Mouse (Mus musculus): ENCODE results near the gene Kcne2. TPM values are rescaled to one million over a fixed set of nuclear protein-coding genes. Genes with fewer than 3 reads are reported as not detected.

The Kcne2 gene
- polyA plus RNA-seq, 1 experiment from 2014 or later: 8.5 TPM

- H3K36me3 ChIP-seq (ENCODE audit: control insufficient read depth, insufficient read depth, low read length): no peaks in the 10 kb centered on the region
- H3K9me3 ChIP-seq (replicated peaks; ENCODE audit: control insufficient read depth, low read length, poor library complexity, severe bottlenecking): no peaks in the 10 kb centered on the region
- peaks cover 3% of the 10 kb centered on the region for H3K4me1 ChIP-seq (ENCODE audit: control insufficient read depth, insufficient read depth, low read length)
- no peak overlapping the region for H3K4me2 ChIP-seq (ENCODE audit: low read length)
- no peak for ATAC-seq
- no peaks in the 10 kb centered on the region for H3K27me3 ChIP-seq (ENCODE audit: control insufficient read depth, insufficient read depth, low read depth, low read length)
- H3K4me3 ChIP-seq (ENCODE audit: low read depth, low read length): no peak overlapping the region
- no peak overlapping the region for H3K27ac ChIP-seq (ENCODE audit: low read length)
- 66% methylated on average over 20 of the region's 20 CpGs for WGBS
- no peak overlapping the region for H3K9ac ChIP-seq (ENCODE audit: low read depth, low read length)
Measured at GRCm38 (mm10) chr16:92319353-92320109, 27.3 kb downstream of the Kcne2 start.

DNA sequence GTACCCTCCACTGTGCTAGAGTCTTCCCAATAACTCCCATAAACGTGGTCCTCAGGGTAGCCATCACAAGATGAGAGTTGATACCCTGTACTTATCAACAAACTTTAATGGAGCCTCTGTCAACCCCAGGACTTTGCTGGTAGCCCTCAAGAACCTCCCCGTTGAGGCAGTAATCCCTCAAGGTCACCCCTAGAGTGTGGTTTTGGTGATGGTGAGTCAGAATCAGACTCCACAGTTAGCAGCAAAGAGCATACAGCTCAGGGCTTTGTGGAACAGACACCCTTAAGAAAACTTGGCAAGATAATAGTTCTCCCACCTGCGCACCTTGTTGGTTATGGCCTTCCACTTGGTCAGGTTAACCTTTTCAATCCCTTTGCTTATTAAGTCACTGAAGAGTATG lies 28.2 kb downstream of the Kcne2 start:
- H3K9ac ChIP-seq (ENCODE audit: low read depth, low read length): no peak overlapping the region
- ATAC-seq: no peak
- no peak overlapping the region for H3K4me2 ChIP-seq (ENCODE audit: low read length)
- H3K27me3 ChIP-seq (ENCODE audit: control insufficient read depth, insufficient read depth, low read depth, low read length): no peaks in the 10 kb centered on the region
- no peak overlapping the region for H3K4me3 ChIP-seq (ENCODE audit: low read depth, low read length)
- 84% methylated on average over 3 of the region's 3 CpGs for WGBS
- no peaks in the 10 kb centered on the region for H3K36me3 ChIP-seq (ENCODE audit: control insufficient read depth, insufficient read depth, low read length)
- H3K9me3 ChIP-seq (replicated peaks; ENCODE audit: control insufficient read depth, low read length, poor library complexity, severe bottlenecking): no peaks in the 10 kb centered on the region
- peaks cover 3% of the 10 kb centered on the region for H3K4me1 ChIP-seq (ENCODE audit: control insufficient read depth, insufficient read depth, low read length)
- no peak overlapping the region for H3K27ac ChIP-seq (ENCODE audit: low read length)

DNA sequence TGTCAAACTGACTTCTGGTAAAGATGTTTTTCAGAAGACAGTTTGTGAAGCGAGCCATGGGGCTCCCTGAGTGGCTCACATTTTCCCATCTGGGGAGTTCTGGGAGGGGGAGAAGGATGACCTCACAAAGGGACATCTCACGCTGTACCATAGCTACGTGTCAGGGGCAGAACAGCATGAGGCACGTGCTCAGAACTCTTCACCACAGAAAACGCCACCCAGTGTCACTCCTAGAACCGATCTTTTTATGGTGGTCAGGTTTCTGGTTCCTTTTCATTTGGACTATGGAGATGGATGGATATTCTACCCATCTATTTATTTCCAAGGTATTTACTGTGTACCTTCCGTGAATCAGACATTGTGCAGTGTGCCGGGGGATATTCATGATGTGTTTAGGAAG lies 29.2 kb downstream of the Kcne2 start, which contains the start of gene Fam243:
TSS of gene Fam243 (minus strand) at position 101 of the 400 bp plus-strand sequence.
- 94% methylated on average over 8 of the region's 8 CpGs for WGBS
- H3K4me3 ChIP-seq (ENCODE audit: low read depth, low read length): no peak within 1 kb of the TSS
- H3K27ac ChIP-seq (ENCODE audit: low read length): no peak within 1 kb of the TSS
- peaks cover 3% of the 10 kb centered on the region for H3K4me1 ChIP-seq (ENCODE audit: control insufficient read depth, insufficient read depth, low read length)
- H3K9ac ChIP-seq (ENCODE audit: low read depth, low read length): no peak within 1 kb of the TSS
- H3K36me3 ChIP-seq (ENCODE audit: control insufficient read depth, insufficient read depth, low read length): no peaks in the 10 kb centered on the region
- no peaks in the 10 kb centered on the region for H3K9me3 ChIP-seq (replicated peaks; ENCODE audit: control insufficient read depth, low read length, poor library complexity, severe bottlenecking)
- ATAC-seq: no peak
- no peaks in the 10 kb centered on the region for H3K27me3 ChIP-seq (ENCODE audit: control insufficient read depth, insufficient read depth, low read depth, low read length)
- no peak within 1 kb of the TSS for H3K4me2 ChIP-seq (ENCODE audit: low read length)

GRCm38 (mm10) chr16:92324309-92325061 lies 32.3 kb downstream of the Kcne2 start:
- Histone ChIP-seq H3K27me3 (ENCODE audit: control insufficient read depth, insufficient read depth, low read depth, low read length) (no peaks in the 10 kb centered on the region), H3K4me2 (ENCODE audit: low read length) (no peak overlapping the region), H3K27ac (ENCODE audit: low read length) (no peak overlapping the region), H3K4me1 (ENCODE audit: control insufficient read depth, insufficient read depth, low read length) (peaks cover 3% of the 10 kb centered on the region), H3K9ac (ENCODE audit: low read depth, low read length) (no peak overlapping the region), H3K4me3 (ENCODE audit: low read depth, low read length) (no peak overlapping the region), H3K36me3 (ENCODE audit: control insufficient read depth, insufficient read depth, low read length) (no peaks in the 10 kb centered on the region), H3K9me3 (replicated peaks; ENCODE audit: control insufficient read depth, low read length, poor library complexity, severe bottlenecking) (no peaks in the 10 kb centered on the region)
- 21% methylated on average over 7 of the region's 7 CpGs for WGBS
- no peak for ATAC-seq

GRCm38 (mm10) chr16:92325062-92325406 lies 32.8 kb downstream of the Kcne2 start:
- no peak overlapping the region for H3K4me2 ChIP-seq (ENCODE audit: low read length)
- 17% methylated on average over 1 of the region's 1 CpGs for WGBS
- no peaks in the 10 kb centered on the region for H3K36me3 ChIP-seq (ENCODE audit: control insufficient read depth, insufficient read depth, low read length)
- H3K4me3 ChIP-seq (ENCODE audit: low read depth, low read length): no peak overlapping the region
- H3K27ac ChIP-seq (ENCODE audit: low read length): no peak overlapping the region
- peaks cover 3% of the 10 kb centered on the region for H3K4me1 ChIP-seq (ENCODE audit: control insufficient read depth, insufficient read depth, low read length)
- no peak overlapping the region for H3K9ac ChIP-seq (ENCODE audit: low read depth, low read length)
- no peak for ATAC-seq
- H3K9me3 ChIP-seq (replicated peaks; ENCODE audit: control insufficient read depth, low read length, poor library complexity, severe bottlenecking): no peaks in the 10 kb centered on the region
- no peaks in the 10 kb centered on the region for H3K27me3 ChIP-seq (ENCODE audit: control insufficient read depth, insufficient read depth, low read depth, low read length)

- Histone ChIP-seq H3K4me3 (ENCODE audit: low read depth, low read length) (no peak overlapping the region), H3K4me2 (ENCODE audit: low read length) (no peak overlapping the region), H3K4me1 (ENCODE audit: control insufficient read depth, insufficient read depth, low read length) (peaks cover 3% of the 10 kb centered on the region), H3K9me3 (replicated peaks; ENCODE audit: control insufficient read depth, low read length, poor library complexity, severe bottlenecking) (no peaks in the 10 kb centered on the region), H3K9ac (ENCODE audit: low read depth, low read length) (no peak overlapping the region), H3K27ac (ENCODE audit: low read length) (no peak overlapping the region), H3K36me3 (ENCODE audit: control insufficient read depth, insufficient read depth, low read length) (no peaks in the 10 kb centered on the region), H3K27me3 (ENCODE audit: control insufficient read depth, insufficient read depth, low read depth, low read length) (no peaks in the 10 kb centered on the region)
- ATAC-seq: no peak
- WGBS: 95% methylated on average over 10 of the region's 10 CpGs
Measured at GRCm38 (mm10) chr16:92327911-92328310, 35.7 kb downstream of the Kcne2 start.

DNA sequence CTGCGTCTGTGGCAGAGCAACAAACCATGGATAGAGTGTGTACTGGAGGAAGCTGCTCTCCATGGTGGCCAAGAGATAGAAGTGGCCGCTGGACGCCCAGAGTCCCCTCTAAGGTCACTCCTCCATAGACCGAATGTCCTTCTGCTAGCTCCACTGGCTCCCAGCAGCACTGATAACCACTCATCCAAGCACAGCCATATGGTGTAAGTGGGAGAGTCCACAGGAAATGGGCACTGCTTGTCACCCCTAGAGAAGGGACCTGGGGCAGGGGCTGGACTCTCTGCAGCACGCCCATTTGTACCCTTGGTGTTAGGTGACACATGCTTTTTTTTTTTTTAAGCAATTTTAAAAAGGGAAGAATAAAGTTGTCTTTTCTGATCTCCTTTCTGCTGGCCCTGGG lies 38.8 kb downstream of the Kcne2 start:
- H3K27ac ChIP-seq (ENCODE audit: low read length): no peak overlapping the region
- H3K27me3 ChIP-seq (ENCODE audit: control insufficient read depth, insufficient read depth, low read depth, low read length): no peaks in the 10 kb centered on the region
- WGBS: 78% methylated on average over 5 of the region's 5 CpGs
- no peaks in the 10 kb centered on the region for H3K9me3 ChIP-seq (replicated peaks; ENCODE audit: control insufficient read depth, low read length, poor library complexity, severe bottlenecking)
- no peak overlapping the region for H3K4me3 ChIP-seq (ENCODE audit: low read depth, low read length)
- H3K9ac ChIP-seq (ENCODE audit: low read depth, low read length): no peak overlapping the region
- ATAC-seq: no peak
- no peaks in the 10 kb centered on the region for H3K36me3 ChIP-seq (ENCODE audit: control insufficient read depth, insufficient read depth, low read length)
- no peak overlapping the region for H3K4me2 ChIP-seq (ENCODE audit: low read length)
- no peaks in the 10 kb centered on the region for H3K4me1 ChIP-seq (ENCODE audit: control insufficient read depth, insufficient read depth, low read length)

DNA sequence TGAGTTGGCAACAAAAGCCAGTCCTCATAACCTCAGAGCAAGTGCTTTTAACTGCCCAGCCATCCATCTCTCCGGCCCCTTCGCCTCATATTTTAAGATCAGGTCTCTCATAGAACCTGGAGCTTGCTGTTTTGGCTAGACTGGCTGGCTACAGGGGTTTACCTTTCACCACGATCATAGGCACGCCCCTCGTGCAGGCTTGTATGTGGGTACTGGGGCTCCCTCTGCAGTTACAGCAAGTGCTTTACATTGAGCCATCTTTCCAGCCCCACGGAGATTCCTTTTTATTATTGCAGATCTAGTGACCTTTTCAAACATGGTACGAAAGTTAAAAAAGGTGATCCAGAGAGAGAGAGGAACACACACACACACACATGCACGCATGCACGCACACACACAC lies 42.4 kb downstream of the Kcne2 start:
- Histone ChIP-seq H3K4me2 (ENCODE audit: low read length) (no peak overlapping the region), H3K9me3 (replicated peaks; ENCODE audit: control insufficient read depth, low read length, poor library complexity, severe bottlenecking) (no peaks in the 10 kb centered on the region), H3K4me1 (ENCODE audit: control insufficient read depth, insufficient read depth, low read length) (no peaks in the 10 kb centered on the region), H3K9ac (ENCODE audit: low read depth, low read length) (no peak overlapping the region), H3K36me3 (ENCODE audit: control insufficient read depth, insufficient read depth, low read length) (no peaks in the 10 kb centered on the region), H3K4me3 (ENCODE audit: low read depth, low read length) (no peak overlapping the region), H3K27me3 (ENCODE audit: control insufficient read depth, insufficient read depth, low read depth, low read length) (no peaks in the 10 kb centered on the region), H3K27ac (ENCODE audit: low read length) (no peak overlapping the region)
- 64% methylated on average over 9 of the region's 9 CpGs for WGBS
- ATAC-seq: no peak

DNA sequence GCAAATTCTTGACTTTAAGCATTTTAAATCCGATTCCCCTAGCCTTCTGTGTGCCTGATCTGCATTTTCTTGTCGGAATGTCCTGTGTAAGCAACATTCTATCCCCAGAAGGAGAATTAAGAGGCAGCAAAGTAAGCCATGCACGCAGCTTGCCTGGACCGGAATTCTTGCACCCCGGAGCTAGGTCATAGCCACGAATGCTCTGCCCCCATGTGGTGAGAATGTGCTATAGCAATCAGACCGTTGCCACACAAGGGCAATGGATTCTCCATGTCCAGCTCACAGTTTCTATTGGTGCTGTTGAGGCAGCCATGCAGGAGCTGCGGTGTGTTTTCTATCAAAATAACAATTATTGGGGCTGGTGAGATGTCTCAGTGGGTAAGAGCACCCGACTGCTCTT lies 44.1 kb downstream of the Kcne2 start:
- 0 out of 2 replicates have a peak, but pooled peaks cover 4% of the 10 kb centered on the region for H3K4me1 ChIP-seq (ENCODE audit: control insufficient read depth, insufficient read depth, low read length)
- ATAC-seq: no peak
- no peak overlapping the region for H3K27ac ChIP-seq (ENCODE audit: low read length)
- H3K9me3 ChIP-seq (replicated peaks; ENCODE audit: control insufficient read depth, low read length, poor library complexity, severe bottlenecking): no peaks in the 10 kb centered on the region
- WGBS: 4% methylated on average over 9 of the region's 9 CpGs
- no peaks in the 10 kb centered on the region for H3K27me3 ChIP-seq (ENCODE audit: control insufficient read depth, insufficient read depth, low read depth, low read length)
- H3K36me3 ChIP-seq (ENCODE audit: control insufficient read depth, insufficient read depth, low read length): no peaks in the 10 kb centered on the region
- no peak overlapping the region for H3K4me3 ChIP-seq (ENCODE audit: low read depth, low read length)
- H3K9ac ChIP-seq (ENCODE audit: low read depth, low read length): no peak overlapping the region
- H3K4me2 ChIP-seq (ENCODE audit: low read length): no peak overlapping the region

All from midbrain, embryonic 16.5 days (tissue).